ENCODE assay signal across 10 mouse cellular contexts in genomic region chr8:82067619-82068018, GRCm38 (mm10).
"Had no signal": no experiment of that assay in that cellular context is flagged by ENCODE, and none has a peak within 500 bp of the region (broad histone marks: within the 10 kb centered on the region; RNA-seq: fewer than 3 reads in every experiment).

No protein-coding gene starts in this region.

- DNase-seq: kidney, adult 11 months; kidney, adult 8-10 months; kidney, postnatal 10 days; kidney, postnatal 36 days; liver, embryonic 13.5 days; lung, adult 2 months; thymus, adult 2 months; thymus, postnatal 14 days had no signal

- ATAC-seq: intestine, embryonic 15.5 days; midbrain, embryonic 15.5 days had no signal
